Mouse (Mus musculus): ENCODE data around the gene Cdc42bpa.
A peak's percentile ranks its signal among the peaks of the same experiment; 100 is the strongest.
"Not testable (repeated sequence)": the region's sequence is repeated elsewhere in the genome, so short reads cannot be mapped to it uniquely, and the experiment has no call there.

Gene Cdc42bpa

DNA sequence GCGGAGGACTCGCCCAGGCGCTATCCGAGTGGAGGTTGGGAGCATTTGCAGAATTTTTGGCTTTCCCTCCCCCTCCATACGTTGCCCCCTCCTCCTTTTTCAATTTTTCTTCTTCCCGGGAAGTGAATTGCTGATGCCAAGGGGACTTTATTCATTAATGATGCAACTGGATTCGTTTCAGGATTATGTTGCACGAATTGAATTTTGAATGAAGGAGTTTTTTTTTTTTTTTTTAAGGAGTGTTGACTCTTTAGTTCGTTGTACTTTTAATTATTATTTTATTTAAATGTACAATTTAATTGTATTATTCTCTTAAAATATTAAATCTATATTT is 238 bp downstream of the Cdc42bpa start:
- DNase-seq (ENCODE audit: low read depth, low spot score) = no peak

- no peak for DNase-seq (ENCODE audit: low read depth, low spot score)
Observed at GRCm38 (mm10) chr1:179960882-179961698, 818 bp downstream of the Cdc42bpa start.

DNA sequence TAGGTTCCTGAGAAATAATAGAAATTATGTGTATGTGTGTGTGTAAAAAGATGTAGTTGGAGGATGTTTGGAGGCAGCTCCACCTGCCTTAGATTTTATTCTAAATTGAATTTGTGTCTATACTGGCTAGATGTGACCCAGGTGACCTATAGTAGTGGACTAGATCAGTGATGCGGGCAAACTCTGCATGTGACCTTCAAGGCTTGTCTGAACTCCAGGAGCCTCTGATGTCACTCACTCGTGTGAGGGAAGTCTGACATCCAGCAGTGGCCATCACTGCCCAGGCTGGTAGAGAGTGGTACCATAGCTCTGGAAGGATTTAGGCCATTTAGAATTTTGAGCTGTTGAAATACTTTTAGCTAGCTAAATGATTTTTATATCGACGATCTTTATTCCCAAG is 1.5 kb downstream of the Cdc42bpa start:
- no peak for DNase-seq (ENCODE audit: low read depth, low spot score)

GRCm38 (mm10) chr1:179969776-179970428 is 9.6 kb downstream of the Cdc42bpa start:
- no peak for DNase-seq (ENCODE audit: low read depth, low spot score)

DNA sequence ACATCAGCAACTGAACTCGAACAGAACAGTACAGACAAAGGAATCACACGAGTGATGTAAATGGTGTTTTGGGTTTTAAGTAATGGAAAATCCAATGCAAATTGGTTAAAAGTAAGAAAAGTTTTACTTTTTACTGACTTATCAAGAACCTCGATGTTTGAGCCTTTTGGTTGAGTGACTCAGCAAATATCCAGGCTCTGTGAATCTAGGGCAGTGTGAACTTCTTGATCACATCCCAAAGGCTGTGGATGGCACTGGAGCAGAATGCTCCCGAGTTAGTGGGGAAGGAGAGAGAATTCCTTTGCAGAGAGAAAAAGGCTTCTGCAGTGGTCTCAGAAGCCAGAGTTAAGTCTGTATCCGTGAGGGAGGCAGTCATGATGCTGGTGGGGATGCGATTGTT is 14.7 kb downstream of the Cdc42bpa start:
- no peak for DNase-seq (ENCODE audit: low read depth, low spot score)

GRCm38 (mm10) chr1:179975645-179976275 is 15.5 kb downstream of the Cdc42bpa start:
- DNase-seq (ENCODE audit: low read depth, low spot score) = no peak

GRCm38 (mm10) chr1:179977437-179977836 is 17.2 kb downstream of the Cdc42bpa start:
- no peak for DNase-seq (ENCODE audit: low read depth, low spot score)

- DNase-seq (ENCODE audit: low read depth, low spot score) = no peak
Observed at GRCm38 (mm10) chr1:179978742-179979141, 18.5 kb downstream of the Cdc42bpa start.

DNA sequence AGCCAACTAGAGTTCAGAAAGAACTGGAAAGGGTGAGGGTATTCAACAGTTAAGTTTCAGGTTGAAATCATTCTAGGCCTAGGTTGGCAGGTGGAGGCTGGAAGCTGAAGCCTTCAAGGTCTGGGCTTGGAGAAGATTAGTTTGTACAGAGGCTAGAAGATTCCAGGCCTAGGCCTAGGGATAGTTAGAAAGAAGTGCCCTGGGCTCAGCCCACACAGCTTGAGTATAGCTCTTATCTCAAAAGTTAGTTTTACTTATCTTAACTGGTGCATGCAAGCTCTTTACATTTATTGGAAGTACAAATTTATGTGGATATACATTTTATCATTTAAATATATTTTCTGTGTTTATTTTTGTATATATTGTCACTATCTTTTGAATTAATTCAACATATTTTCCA is 21.4 kb downstream of the Cdc42bpa start:
- no peak for DNase-seq (ENCODE audit: low read depth, low spot score)

DNA sequence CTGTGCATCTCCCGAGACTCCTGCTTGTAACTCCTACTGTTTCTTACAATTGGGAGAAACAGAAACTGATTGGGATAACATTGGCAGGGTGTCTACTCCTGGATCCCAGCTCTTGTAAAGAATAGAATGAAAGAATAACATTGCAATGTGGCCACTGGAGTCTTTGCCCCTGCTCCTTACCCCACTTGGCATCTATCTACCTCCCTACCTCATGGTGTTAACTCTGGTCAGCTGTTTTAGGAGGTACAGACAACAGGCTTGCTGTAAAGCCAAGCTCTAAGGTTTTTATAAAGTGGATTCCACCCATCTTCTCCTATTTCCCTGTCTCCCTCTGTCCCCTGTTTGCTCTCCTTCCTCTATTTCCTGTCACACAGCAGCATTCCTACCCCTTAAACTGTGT is 21.9 kb downstream of the Cdc42bpa start:
- no peak for DNase-seq (ENCODE audit: low read depth, low spot score)

- no peak for DNase-seq (ENCODE audit: low read depth, low spot score)
Observed at GRCm38 (mm10) chr1:179982933-179983332, 22.7 kb downstream of the Cdc42bpa start.

GRCm38 (mm10) chr1:179984171-179984570 is 23.9 kb downstream of the Cdc42bpa start:
- peak; percentile 13 for DNase-seq (ENCODE audit: low read depth, low spot score)

GRCm38 (mm10) chr1:179991660-179992235 is 31.5 kb downstream of the Cdc42bpa start:
- DNase-seq (ENCODE audit: low read depth, low spot score) = no peak

- DNase-seq (ENCODE audit: low read depth, low spot score) = no peak
Observed at GRCm38 (mm10) chr1:179992255-179992654, 32.0 kb downstream of the Cdc42bpa start.

DNA sequence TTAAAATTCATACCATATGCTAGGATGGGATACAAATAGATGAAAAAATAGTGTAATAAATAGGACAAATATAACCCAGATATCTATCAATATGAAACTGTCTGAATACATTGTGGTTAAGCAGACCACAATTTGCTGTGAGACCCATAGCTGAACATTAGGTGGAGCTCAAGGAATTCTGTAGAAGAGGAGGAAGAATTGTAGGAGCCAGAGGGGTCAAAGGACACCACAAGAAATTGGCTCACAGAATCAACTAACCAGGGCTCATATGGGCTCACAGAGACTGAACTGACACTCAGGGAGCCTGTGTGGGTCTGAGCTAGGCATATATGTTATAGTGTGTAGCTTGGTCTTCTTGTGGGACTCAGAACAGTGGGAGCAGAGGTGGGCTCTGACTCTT is 47.8 kb downstream of the Cdc42bpa start:
- DNase-seq (ENCODE audit: low read depth, low spot score) = no peak

GRCm38 (mm10) chr1:180013479-180013878 is 53.2 kb downstream of the Cdc42bpa start:
- no peak for DNase-seq (ENCODE audit: low read depth, low spot score)

DNA sequence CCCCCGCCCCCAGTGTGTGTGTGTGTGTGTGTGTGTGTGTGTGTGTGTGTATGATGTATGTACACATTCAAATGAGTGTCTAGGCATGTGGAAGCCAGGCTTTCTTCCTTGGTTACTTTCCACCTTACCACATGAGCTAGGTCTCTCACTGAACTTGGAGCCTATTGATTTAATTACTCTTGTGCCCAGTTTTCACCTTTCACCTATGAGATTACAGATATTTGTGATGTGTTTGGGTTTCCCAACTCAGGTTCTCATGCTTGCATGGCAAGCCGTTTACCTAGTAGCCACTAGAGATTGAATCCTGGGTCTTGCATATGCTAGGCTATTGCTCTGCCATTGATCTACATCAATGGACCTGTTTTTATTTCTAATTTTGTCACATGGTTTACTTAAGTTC is 57.9 kb downstream of the Cdc42bpa start:
- DNase-seq (ENCODE audit: low read depth, low spot score) = no peak

GRCm38 (mm10) chr1:180021463-180022296 is 61.4 kb downstream of the Cdc42bpa start:
- no peak for DNase-seq (ENCODE audit: low read depth, low spot score)

DNA sequence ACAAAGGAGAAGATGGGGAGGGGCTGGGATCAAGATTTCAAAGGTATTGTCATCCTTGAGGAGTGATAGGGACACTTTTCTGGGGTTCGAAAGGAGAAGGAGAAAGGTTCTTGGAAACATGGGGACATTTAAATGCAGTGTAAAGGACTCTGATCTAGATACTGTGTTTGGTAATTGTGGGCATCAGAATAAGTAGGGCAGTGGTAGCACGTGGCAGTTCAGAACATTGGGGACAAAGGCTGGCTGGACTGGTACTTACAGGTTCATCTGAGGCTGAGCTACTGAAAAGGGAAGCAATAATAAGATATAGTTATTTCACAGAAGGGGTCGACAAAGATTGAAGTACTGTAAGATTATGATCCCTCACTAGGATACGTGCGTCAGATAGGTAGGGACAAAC is 63.2 kb downstream of the Cdc42bpa start:
- DNase-seq (ENCODE audit: low read depth, low spot score) = no peak

DNA sequence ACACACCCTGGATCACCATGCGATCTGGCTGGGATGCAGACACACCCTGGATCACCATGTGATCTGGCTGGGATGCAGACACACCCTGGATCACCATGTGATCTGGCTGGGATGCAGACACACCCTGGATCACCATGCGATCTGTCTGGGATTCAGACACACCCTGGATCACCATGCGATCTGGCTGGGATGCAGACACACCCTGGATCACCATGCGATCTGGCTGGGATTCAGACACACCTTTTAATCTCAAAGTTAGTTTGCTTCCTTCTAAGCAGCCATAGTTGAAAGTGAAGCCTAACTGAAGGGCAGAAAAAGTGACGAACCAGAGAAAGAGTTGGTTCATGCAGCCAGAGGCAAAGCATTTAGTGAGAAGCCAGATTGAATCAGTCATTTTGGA is 69.6 kb downstream of the Cdc42bpa start:
- not testable (repeated sequence) for DNase-seq (ENCODE audit: low read depth, low spot score)

- DNase-seq (ENCODE audit: low read depth, low spot score) = no peak
Observed at GRCm38 (mm10) chr1:180030631-180031365, 70.5 kb downstream of the Cdc42bpa start.

Data from WW6 (cell line).